Comparison of ENCODE assay signal across 20 mouse cellular contexts in genomic region chr6:114457299-114457698, GRCm38 (mm10). TPM values are rescaled to one million over a fixed set of nuclear protein-coding genes. Genes with fewer than 3 reads are reported as not detected.
DNase-seq lines count a peak whose midpoint lies in the region; ATAC-seq and TF ChIP-seq lines count a peak whose summit lies in the region.
"Had no signal": no experiment of that assay in that cellular context is flagged by ENCODE, and none has a peak within 500 bp of the region (broad histone marks: within the 10 kb centered on the region; RNA-seq: fewer than 3 reads in every experiment).

No protein-coding gene starts in this region.

- 80% methylated on average over 3 of the region's 3 CpGs for WGBS in liver, adult 2 months
- 82% methylated on average over 3 of the region's 3 CpGs for WGBS in kidney, embryonic 14.5 days

- H3K27me3 ChIP-seq in liver, adult 2 months (ENCODE audit: control insufficient read depth, insufficient read depth, low read length) = no peaks in the 10 kb centered on the region
- no peaks in the 10 kb centered on the region for H3K27me3 ChIP-seq in kidney, embryonic 14.5 days (ENCODE audit: control insufficient read depth, insufficient read depth, low read length)
- H3K27me3 ChIP-seq: forebrain, embryonic 12.5 days; liver, embryonic 12.5 days; stomach, embryonic 15.5 days had no signal

- no peak for TF ChIP-seq POLR2A in liver, adult 2 months (IDR thresholded peaks at IDR 0.05; ENCODE audit: extremely low read depth, insufficient read depth, low read length)

- H3K4me1 ChIP-seq in liver, adult 2 months (ENCODE audit: control insufficient read depth, insufficient read depth, low read length) = no peaks in the 10 kb centered on the region
- peaks cover 10% of the 10 kb centered on the region; the same call in 1 of the 2 replicates for H3K4me1 ChIP-seq in kidney, embryonic 14.5 days (ENCODE audit: control insufficient read depth, insufficient read depth, low read length)
- H3K4me1 ChIP-seq: liver, embryonic 12.5 days; stomach, embryonic 15.5 days had no signal

- H3K9ac ChIP-seq in liver, adult 2 months (ENCODE audit: low read depth, low read length) = no peak overlapping the region
- no peak overlapping the region for H3K9ac ChIP-seq in kidney, embryonic 14.5 days (ENCODE audit: low read depth, low read length)
- H3K9ac ChIP-seq: forebrain, embryonic 12.5 days; liver, embryonic 12.5 days; neural tube, embryonic 15.5 days; stomach, embryonic 15.5 days had no signal

- DNase-seq in liver, adult 2 months (ENCODE audit: extremely low read depth, low read depth, low spot score) = peak; percentile 21
- no peak for DNase-seq in liver
- peak; percentile 44 for DNase-seq in ovary, adult 18-20 months (ENCODE audit: low spot score)
- no peak for DNase-seq in ovary, postnatal 14 days (ENCODE audit: low spot score)
- DNase-seq in layer of hippocampus, postnatal 10 days (ENCODE audit: low spot score in 2 of 2) = no peak
- DNase-seq: cerebellum, adult 8-10 months; heart, adult 2 months; heart, postnatal 4 days; kidney, postnatal 10 days; right cerebral cortex, postnatal 25 days; thymus, adult 2 months had no signal

- peak; percentile 69 for ATAC-seq in granulocyte monocyte progenitor cell, adult 5-6 weeks (replicated peaks; ENCODE audit: poor library complexity, severe bottlenecking)
- no peak for ATAC-seq in kidney, embryonic 14.5 days (ENCODE audit: low FRiP score, low TSS enrichment)
- ATAC-seq: hindbrain, postnatal 0 days; liver, embryonic 12.5 days had no signal

- 0 out of 2 replicates have a peak, but pooled peaks cover 3% of the 10 kb centered on the region for H3K9me3 ChIP-seq in kidney, embryonic 14.5 days (ENCODE audit: control insufficient read depth, low read length)
- H3K9me3 ChIP-seq: liver, embryonic 12.5 days; neural tube, embryonic 15.5 days; stomach, embryonic 15.5 days had no signal

- no peaks in the 10 kb centered on the region for H3K36me3 ChIP-seq in liver, adult 2 months (ENCODE audit: control insufficient read depth, insufficient read depth, low read length)
- no peaks in the 10 kb centered on the region for H3K36me3 ChIP-seq in kidney, embryonic 14.5 days (ENCODE audit: control insufficient read depth, insufficient read depth, low read length)
- H3K36me3 ChIP-seq: forebrain, embryonic 12.5 days; liver, embryonic 12.5 days; neural tube, embryonic 15.5 days; stomach, embryonic 15.5 days had no signal

- H3K4me3 ChIP-seq in liver, adult 2 months (ENCODE audit: insufficient read depth, low read depth, low read length) = no peak overlapping the region
- H3K4me3 ChIP-seq in kidney, embryonic 14.5 days (ENCODE audit: low read length) = no peak overlapping the region
- H3K4me3 ChIP-seq: forebrain, embryonic 12.5 days; heart, adult 2 months; layer of hippocampus, adult 2 months; liver, embryonic 12.5 days; neural tube, embryonic 15.5 days; stomach, embryonic 15.5 days had no signal

- no peak for TF ChIP-seq CTCF in liver, adult 2 months (IDR thresholded peaks at IDR 0.05; ENCODE audit: low read depth, low read length)

- H3K4me2 ChIP-seq in kidney, embryonic 14.5 days (replicated peaks; ENCODE audit: low read depth, low read length) = no peak overlapping the region
- H3K4me2 ChIP-seq: forebrain, embryonic 12.5 days; liver, embryonic 12.5 days; midbrain, embryonic 11.5 days; neural tube, embryonic 15.5 days; stomach, embryonic 15.5 days had no signal

- H3K27ac ChIP-seq in liver, adult 2 months (replicated peaks; ENCODE audit: insufficient read depth, low read depth, low read length) = no peak overlapping the region
- H3K27ac ChIP-seq in kidney, embryonic 14.5 days (ENCODE audit: low read depth, low read length) = no peak overlapping the region
- H3K27ac ChIP-seq: forebrain, embryonic 12.5 days; heart, adult 2 months; hindbrain, postnatal 0 days; layer of hippocampus, adult 2 months; liver, embryonic 12.5 days; neural tube, embryonic 15.5 days; stomach, embryonic 15.5 days had no signal

- H3K79me2 ChIP-seq in liver, adult 2 months (ENCODE audit: control insufficient read depth, insufficient read depth, low read length) = no peaks in the 10 kb centered on the region

RNA-seq across cellular contexts. Expression of gene Hrh1, which starts 59.6 kb away (rescaled TPM):
- 0.13 TPM in 1 of 2 replicates, not detected in the other for total RNA-seq in liver, adult 2 months (2014; rRNA removed)
- polyA plus RNA-seq in liver, adult 2 months (2012; rRNA removed) = 0.06 and 0.07 TPM in 2 replicates
- not detected in 2 replicates for total RNA-seq in granulocyte monocyte progenitor cell, adult 5-6 weeks (2014; fragmentation: Nextera tagmentation)
- total RNA-seq in granulocyte monocyte progenitor cell, adult 5-6 weeks (2017) = not detected in 2 replicates
- 0.16 TPM in 1 of 2 replicates, not detected in the other for polyA plus RNA-seq in kidney, embryonic 14.5 days (2014; fragmentation: Nextera tagmentation; extraction: Ambion mirVana)
- 1 to 10 TPM; 3.7 to 5.9 TPM for total RNA-seq in layer of hippocampus, postnatal 10 days (2021)
- polyA plus RNA-seq: liver, embryonic 12.5 days had no signal

Comparison
In these comparisons a context has a peak if more than half of its experiments do, and no peak if none do; other contexts are left out.
1. DNase-seq: peak in liver, adult 2 months (single experiment) and ovary, adult 18-20 months (single experiment); none in liver (single experiment), ovary, postnatal 14 days (single experiment) and layer of hippocampus, postnatal 10 days (0 of 2).